Mouse (Mus musculus) ES-Bruce4 (cell line): Measurements from ENCODE around the gene D8Ertd738e. TPM values are rescaled to one million over a fixed set of nuclear protein-coding genes. Genes with fewer than 3 reads are reported as not detected.

Experiments used
- H3K27ac ChIP-seq: 2 replicates; pipeline ENCODE4 v1.5.1; 2012; ENCODE audit warnings: low read length, inconsistent platforms; ENCODE audit not compliant: insufficient read depth
- H3K27me3 ChIP-seq: 2 replicates; pipeline ENCODE4 v1.6.1; 2012; ENCODE audit warnings: mild to moderate bottlenecking, low read length, inconsistent platforms; ENCODE audit not compliant: control insufficient read depth, poor library complexity, insufficient read depth, severe bottlenecking
- H3K36me3 ChIP-seq: 2 replicates; pipeline ENCODE4 v1.6.1; 2012; ENCODE audit warnings: inconsistent platforms, mild to moderate bottlenecking, low read length, moderate library complexity; ENCODE audit not compliant: control insufficient read depth, poor library complexity, insufficient read depth, severe bottlenecking
- H3K4me1 ChIP-seq: one replicate; pipeline ENCODE4 v1.8.1; 2011; ENCODE audit warnings: low read length; ENCODE audit not compliant: control insufficient read depth, insufficient read depth
- H3K4me3 ChIP-seq: 2 replicates; pipeline ENCODE4 v1.5.1; 2011; ENCODE audit warnings: low read depth, mild to moderate bottlenecking, low read length
- H3K9ac ChIP-seq: 2 replicates; pipeline ENCODE4 v1.6.1; 2012; ENCODE audit warnings: low read depth, mild to moderate bottlenecking, inconsistent platforms; ENCODE audit not compliant: poor library complexity, severe bottlenecking
- H3K9me3 ChIP-seq: replicated peaks from 2 replicates; pipeline ENCODE4 v1.6.1; 2012; ENCODE audit warnings: mild to moderate bottlenecking, low read length, inconsistent platforms; ENCODE audit not compliant: control insufficient read depth, poor library complexity, insufficient read depth, severe bottlenecking
- CTCF ChIP-seq: IDR thresholded peaks from one replicate; pipeline ENCODE4 v1.8.1; 2011; ENCODE audit warnings: low read depth, low read length
- EP300 ChIP-seq: IDR thresholded peaks from 2 replicates; pipeline ENCODE4 v1.6.1; 2011; ENCODE audit warnings: low read depth, low read length; ENCODE audit not compliant: insufficient read depth
- POLR2A ChIP-seq: IDR thresholded peaks from one replicate; pipeline ENCODE4 v1.8.1; 2011; ENCODE audit warnings: low read length; ENCODE audit not compliant: insufficient read depth
- polyA plus RNA-seq: library from polyadenylated mRNA; stranded (reverse); fragments of >200 nt; gene quantifications from 2 replicates; pipeline ENCODE4 v1.2.4, GENCODE M21; 2011; ENCODE audit warnings: low read depth; ENCODE audit not compliant: missing spikeins, insufficient read depth, insufficient read length

D8Ertd738e gene
- polyA plus RNA-seq, 1 experiment, result 90.6 TPM

DNA sequence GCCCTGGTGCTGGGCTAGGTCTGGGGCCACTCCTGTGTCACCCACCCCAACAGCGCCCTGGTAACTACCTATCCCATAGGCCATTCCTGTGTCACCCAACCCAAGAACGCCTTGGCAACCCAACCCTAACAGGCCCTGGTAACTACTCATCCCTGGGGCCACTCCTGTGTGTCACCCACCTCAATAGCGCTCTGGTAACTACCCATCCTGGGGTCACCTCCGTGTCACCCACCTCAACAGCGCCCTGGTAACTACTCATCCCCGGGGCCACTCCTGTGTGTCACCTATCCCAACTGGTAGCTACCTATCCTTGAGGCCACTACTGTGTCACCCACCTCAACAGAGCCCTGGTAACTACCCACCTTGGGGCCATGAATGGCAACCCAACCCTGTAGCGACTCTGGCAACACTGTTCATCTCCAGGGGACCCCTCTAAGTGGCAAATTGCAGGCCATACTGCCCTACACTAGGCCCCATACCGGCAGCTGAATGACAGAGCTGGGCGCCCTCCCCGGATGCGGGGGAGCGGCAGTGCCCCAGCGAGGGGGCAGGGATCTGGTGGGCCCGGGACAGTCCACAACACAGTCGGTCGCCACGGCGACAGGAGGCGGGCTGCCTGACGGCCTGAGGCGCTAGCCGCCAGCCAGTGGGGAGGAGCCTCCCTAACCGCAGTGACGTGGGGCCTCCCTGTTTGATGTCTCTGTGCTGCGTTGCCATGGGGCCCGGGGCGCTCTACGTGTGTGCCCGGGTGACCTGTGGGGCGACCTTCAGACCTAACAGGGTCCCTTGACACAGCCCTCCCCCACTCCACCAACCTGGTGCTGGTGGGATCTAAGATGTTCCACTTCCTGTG, 51.4 kb downstream of the D8Ertd738e start:
- TF ChIP-seq EP300, result 0 out of 2 replicates have a peak, but pooled peaks have one; percentile 65
- no peak for TF ChIP-seq CTCF
- no peaks in the 10 kb centered on the region for H3K9me3 ChIP-seq
- no peaks in the 10 kb centered on the region for H3K27me3 ChIP-seq
- peak overlapping the region; percentile 65 for H3K4me3 ChIP-seq
- peaks cover 2% of the 10 kb centered on the region for H3K4me1 ChIP-seq
- H3K36me3 ChIP-seq, result no peaks in the 10 kb centered on the region
- peak overlapping the region; percentile 47 for H3K9ac ChIP-seq
- H3K27ac ChIP-seq, result peak overlapping the region; percentile 66

DNA sequence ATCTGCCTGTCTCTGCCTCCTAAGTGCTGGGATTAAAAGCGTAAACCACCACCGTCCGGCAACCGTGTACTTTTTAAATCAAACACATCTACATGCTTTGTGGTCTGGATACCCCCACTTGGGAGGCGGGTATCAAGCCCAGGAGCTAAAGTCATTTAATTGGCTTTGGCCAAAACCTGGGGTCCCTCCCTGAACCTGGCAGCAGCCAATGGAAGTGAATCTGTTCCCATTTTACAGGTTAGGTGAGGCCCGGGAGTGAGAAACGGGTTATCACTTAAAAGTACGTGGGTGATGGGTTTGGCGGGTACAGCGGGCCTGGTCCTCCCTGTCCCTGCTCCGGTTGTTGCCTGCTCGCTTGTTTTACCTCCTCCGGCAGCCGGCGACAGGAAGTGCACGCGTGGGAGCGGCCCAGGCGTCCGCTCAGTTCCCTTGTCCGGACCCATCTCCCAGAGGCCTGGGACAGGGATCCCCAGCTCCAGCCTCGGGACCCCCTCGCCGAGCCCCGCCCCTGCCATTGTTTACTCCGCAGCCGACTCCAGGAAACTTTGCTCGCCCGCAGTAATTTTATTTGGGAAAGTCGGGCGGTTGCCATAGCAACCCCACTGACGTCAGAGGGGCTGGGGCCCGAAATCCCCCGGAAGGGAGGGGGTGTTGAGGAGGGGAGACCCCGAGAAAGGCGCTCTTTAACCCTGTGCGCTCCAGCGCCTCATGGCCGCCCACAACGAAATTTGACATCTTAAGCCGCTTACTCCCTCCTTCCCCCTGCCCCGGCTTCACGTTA, 52.2 kb downstream of the D8Ertd738e start:
- no peaks in the 10 kb centered on the region for H3K27me3 ChIP-seq
- no peaks in the 10 kb centered on the region for H3K36me3 ChIP-seq
- H3K4me1 ChIP-seq, result peaks cover 2% of the 10 kb centered on the region
- no peaks in the 10 kb centered on the region for H3K9me3 ChIP-seq
- TF ChIP-seq EP300 (0 out of 2 replicates have a peak, but pooled peaks have one; percentile 6), POLR2A (no peak)
- H3K9ac ChIP-seq, result peak overlapping the region; percentile 47
- peak overlapping the region; percentile 65 for H3K4me3 ChIP-seq
- H3K27ac ChIP-seq, result peak overlapping the region; percentile 70

Other genes starting within 250 kb of the D8Ertd738e start
- 1.5 and 2.4 TPM in 2 replicates for gene 1700067K01Rik, start 248.2 kb downstream of the D8Ertd738e start, polyA plus RNA-seq
- 11.2 and 15.9 TPM in 2 replicates for gene 2210011C24Rik, start 237.5 kb downstream of the D8Ertd738e start, polyA plus RNA-seq
- gene Palm3, start 228.2 kb downstream of the D8Ertd738e start, polyA plus RNA-seq, result 61.7 and 62.8 TPM in 2 replicates
- gene Il27ra, start 207.1 kb downstream of the D8Ertd738e start, polyA plus RNA-seq, result 0.33 and 0.61 TPM in 2 replicates
- gene Rln3, start 204.7 kb downstream of the D8Ertd738e start, polyA plus RNA-seq, result 1.4 and 1.9 TPM in 2 replicates
- 0.56 and 0.76 TPM in 2 replicates for gene Gm10643, start 184.6 kb downstream of the D8Ertd738e start, polyA plus RNA-seq
- gene Rfx1, start 182.9 kb downstream of the D8Ertd738e start, polyA plus RNA-seq, result 9.6 and 10.5 TPM in 2 replicates
- gene Dcaf15, start 145.0 kb downstream of the D8Ertd738e start, polyA plus RNA-seq, result 43.4 and 44.0 TPM in 2 replicates
- 0.33 TPM in 1 of 2 replicates, not detected in the other for gene Podnl1, start 123.7 kb downstream of the D8Ertd738e start, polyA plus RNA-seq
- gene Cc2d1a, start 101.8 kb downstream of the D8Ertd738e start, polyA plus RNA-seq, result 18.0 and 27.2 TPM in 2 replicates
- 3.8 and 4.7 TPM in 2 replicates for gene 4930432K21Rik, start 101.7 kb downstream of the D8Ertd738e start, polyA plus RNA-seq
- gene Nanos3, start 64.5 kb downstream of the D8Ertd738e start, polyA plus RNA-seq, result 3.0 and 4.3 TPM in 2 replicates
- gene Zswim4, start 12.7 kb downstream of the D8Ertd738e start, polyA plus RNA-seq, result 14.8 and 15.4 TPM in 2 replicates
- gene Mri1, start 7.6 kb upstream of the D8Ertd738e start, polyA plus RNA-seq, result 37.1 and 38.0 TPM in 2 replicates
- 21.3 and 25.7 TPM in 2 replicates for gene Ccdc130, start 20.7 kb upstream of the D8Ertd738e start, polyA plus RNA-seq
- 24.0 and 38.3 TPM in 2 replicates for gene Cacna1a, start 138.7 kb upstream of the D8Ertd738e start, polyA plus RNA-seq